Mouse (Mus musculus): ENCODE measurements at regions not wholly inside any gene's neighbourhood (a gene's known extent, or its start where the extent isn't known, plus 50 kb on each side); places are given as distances from the start of the nearest gene placed in this dataset.

GRCm38 (mm10) chr3:23127134-23127533 lies 1050.7 kb downstream of the Tbl1xr1 start:
- ATAC-seq (replicated peaks; ENCODE audit: insufficient number of reproducible peaks, low FRiP score, low TSS enrichment, low read depth) = no peak
- Histone ChIP-seq H3K4me2 (ENCODE audit: low read depth, low read length) (no peak overlapping the region), H3K9ac (replicated peaks; ENCODE audit: low read length) (no peak overlapping the region), H3K27me3 (ENCODE audit: control insufficient read depth, insufficient read depth, low read length) (no peaks in the 10 kb centered on the region), H3K4me3 (ENCODE audit: low read depth, low read length) (no peak overlapping the region), H3K4me1 (ENCODE audit: control insufficient read depth, insufficient read depth, low read length) (no peaks in the 10 kb centered on the region), H3K36me3 (replicated peaks; ENCODE audit: control insufficient read depth, insufficient read depth, low read depth, low read length) (no peaks in the 10 kb centered on the region), H3K9me3 (replicated peaks; ENCODE audit: control insufficient read depth, low read length) (no peaks in the 10 kb centered on the region), H3K27ac (replicated peaks; ENCODE audit: low read depth, low read length) (no peak overlapping the region)
- 98% methylated on average over 1 of the region's 1 CpGs for WGBS
- DNase-seq (ENCODE audit: low spot score) = no peak

- Histone ChIP-seq H3K27me3 (ENCODE audit: control insufficient read depth, insufficient read depth, low read length) (no peaks in the 10 kb centered on the region), H3K4me2 (ENCODE audit: low read depth, low read length) (no peak overlapping the region), H3K4me1 (ENCODE audit: control insufficient read depth, insufficient read depth, low read length) (no peaks in the 10 kb centered on the region), H3K4me3 (ENCODE audit: low read depth, low read length) (no peak overlapping the region), H3K27ac (replicated peaks; ENCODE audit: low read depth, low read length) (no peak overlapping the region), H3K36me3 (replicated peaks; ENCODE audit: control insufficient read depth, insufficient read depth, low read depth, low read length) (no peaks in the 10 kb centered on the region), H3K9ac (replicated peaks; ENCODE audit: low read length) (no peak overlapping the region), H3K9me3 (replicated peaks; ENCODE audit: control insufficient read depth, low read length) (no peaks in the 10 kb centered on the region)
- ATAC-seq (replicated peaks; ENCODE audit: insufficient number of reproducible peaks, low FRiP score, low TSS enrichment, low read depth) (no peak), DNase-seq (ENCODE audit: low spot score) (no peak)
- WGBS = 73% methylated on average over 1 of the region's 1 CpGs
These were observed 1059.1 kb downstream of the Tbl1xr1 start for GRCm38 (mm10) chr3:23135551-23135950.

GRCm38 (mm10) chr3:23138932-23139331 lies 1062.5 kb downstream of the Tbl1xr1 start:
- no peaks in the 10 kb centered on the region for H3K9me3 ChIP-seq (replicated peaks; ENCODE audit: control insufficient read depth, low read length)
- no peak for ATAC-seq (replicated peaks; ENCODE audit: insufficient number of reproducible peaks, low FRiP score, low TSS enrichment, low read depth)
- H3K4me1 ChIP-seq (ENCODE audit: control insufficient read depth, insufficient read depth, low read length) = no peaks in the 10 kb centered on the region
- no peak overlapping the region for H3K27ac ChIP-seq (replicated peaks; ENCODE audit: low read depth, low read length)
- no peak overlapping the region for H3K4me2 ChIP-seq (ENCODE audit: low read depth, low read length)
- DNase-seq (ENCODE audit: low spot score) = no peak
- H3K36me3 ChIP-seq (replicated peaks; ENCODE audit: control insufficient read depth, insufficient read depth, low read depth, low read length) = no peaks in the 10 kb centered on the region
- no peak overlapping the region for H3K4me3 ChIP-seq (ENCODE audit: low read depth, low read length)
- H3K9ac ChIP-seq (replicated peaks; ENCODE audit: low read length) = no peak overlapping the region
- no peaks in the 10 kb centered on the region for H3K27me3 ChIP-seq (ENCODE audit: control insufficient read depth, insufficient read depth, low read length)

- Histone ChIP-seq H3K4me2 (ENCODE audit: low read depth, low read length) (no peak overlapping the region), H3K9ac (replicated peaks; ENCODE audit: low read length) (no peak overlapping the region), H3K9me3 (replicated peaks; ENCODE audit: control insufficient read depth, low read length) (no peaks in the 10 kb centered on the region), H3K27ac (replicated peaks; ENCODE audit: low read depth, low read length) (no peak overlapping the region), H3K4me1 (ENCODE audit: control insufficient read depth, insufficient read depth, low read length) (no peaks in the 10 kb centered on the region), H3K36me3 (replicated peaks; ENCODE audit: control insufficient read depth, insufficient read depth, low read depth, low read length) (no peaks in the 10 kb centered on the region), H3K27me3 (ENCODE audit: control insufficient read depth, insufficient read depth, low read length) (no peaks in the 10 kb centered on the region), H3K4me3 (ENCODE audit: low read depth, low read length) (no peak overlapping the region)
- DNase-seq (ENCODE audit: low spot score) (no peak), ATAC-seq (replicated peaks; ENCODE audit: insufficient number of reproducible peaks, low FRiP score, low TSS enrichment, low read depth) (no peak)
- WGBS = 85% methylated on average over 3 of the region's 3 CpGs
These were observed 1088.5 kb downstream of the Tbl1xr1 start for GRCm38 (mm10) chr3:23164828-23165450.

- ATAC-seq (replicated peaks; ENCODE audit: insufficient number of reproducible peaks, low FRiP score, low TSS enrichment, low read depth) (no peak), DNase-seq (ENCODE audit: low spot score) (no peak)
- Histone ChIP-seq H3K4me1 (ENCODE audit: control insufficient read depth, insufficient read depth, low read length) (no peaks in the 10 kb centered on the region), H3K27ac (replicated peaks; ENCODE audit: low read depth, low read length) (no peak overlapping the region), H3K9me3 (replicated peaks; ENCODE audit: control insufficient read depth, low read length) (no peaks in the 10 kb centered on the region), H3K36me3 (replicated peaks; ENCODE audit: control insufficient read depth, insufficient read depth, low read depth, low read length) (no peaks in the 10 kb centered on the region), H3K4me3 (ENCODE audit: low read depth, low read length) (no peak overlapping the region), H3K9ac (replicated peaks; ENCODE audit: low read length) (no peak overlapping the region), H3K4me2 (ENCODE audit: low read depth, low read length) (no peak overlapping the region), H3K27me3 (ENCODE audit: control insufficient read depth, insufficient read depth, low read length) (no peaks in the 10 kb centered on the region)
- WGBS = 91% methylated on average over 8 of the region's 8 CpGs
These were observed 1106.9 kb downstream of the Tbl1xr1 start for GRCm38 (mm10) chr3:23183393-23183792.

- no peak overlapping the region for H3K9ac ChIP-seq (replicated peaks; ENCODE audit: low read length)
- H3K4me3 ChIP-seq (ENCODE audit: low read depth, low read length) = no peak overlapping the region
- H3K9me3 ChIP-seq (replicated peaks; ENCODE audit: control insufficient read depth, low read length) = no peaks in the 10 kb centered on the region
- H3K27me3 ChIP-seq (ENCODE audit: control insufficient read depth, insufficient read depth, low read length) = no peaks in the 10 kb centered on the region
- ATAC-seq (replicated peaks; ENCODE audit: insufficient number of reproducible peaks, low FRiP score, low TSS enrichment, low read depth) (no peak), DNase-seq (ENCODE audit: low spot score) (no peak)
- WGBS = 85% methylated on average over 4 of the region's 4 CpGs
- no peak overlapping the region for H3K27ac ChIP-seq (replicated peaks; ENCODE audit: low read depth, low read length)
- H3K36me3 ChIP-seq (replicated peaks; ENCODE audit: control insufficient read depth, insufficient read depth, low read depth, low read length) = no peaks in the 10 kb centered on the region
- no peak overlapping the region for H3K4me2 ChIP-seq (ENCODE audit: low read depth, low read length)
- no peaks in the 10 kb centered on the region for H3K4me1 ChIP-seq (ENCODE audit: control insufficient read depth, insufficient read depth, low read length)
These were observed 1112.0 kb downstream of the Tbl1xr1 start for GRCm38 (mm10) chr3:23188479-23188878.

GRCm38 (mm10) chr3:23200056-23200455 lies 1123.6 kb downstream of the Tbl1xr1 start:
- H3K36me3 ChIP-seq (replicated peaks; ENCODE audit: control insufficient read depth, insufficient read depth, low read depth, low read length) = no peaks in the 10 kb centered on the region
- H3K4me1 ChIP-seq (ENCODE audit: control insufficient read depth, insufficient read depth, low read length) = no peaks in the 10 kb centered on the region
- H3K4me2 ChIP-seq (ENCODE audit: low read depth, low read length) = no peak overlapping the region
- no peak overlapping the region for H3K4me3 ChIP-seq (ENCODE audit: low read depth, low read length)
- ATAC-seq (replicated peaks; ENCODE audit: insufficient number of reproducible peaks, low FRiP score, low TSS enrichment, low read depth) = no peak
- no peak overlapping the region for H3K9ac ChIP-seq (replicated peaks; ENCODE audit: low read length)
- no peaks in the 10 kb centered on the region for H3K9me3 ChIP-seq (replicated peaks; ENCODE audit: control insufficient read depth, low read length)
- 77% methylated on average over 1 of the region's 1 CpGs for WGBS
- no peaks in the 10 kb centered on the region for H3K27me3 ChIP-seq (ENCODE audit: control insufficient read depth, insufficient read depth, low read length)
- DNase-seq (ENCODE audit: low spot score) = no peak
- no peak overlapping the region for H3K27ac ChIP-seq (replicated peaks; ENCODE audit: low read depth, low read length)

- Histone ChIP-seq H3K27me3 (ENCODE audit: control insufficient read depth, insufficient read depth, low read length) (no peaks in the 10 kb centered on the region), H3K9me3 (replicated peaks; ENCODE audit: control insufficient read depth, low read length) (no peaks in the 10 kb centered on the region), H3K9ac (replicated peaks; ENCODE audit: low read length) (no peak overlapping the region), H3K27ac (replicated peaks; ENCODE audit: low read depth, low read length) (no peak overlapping the region), H3K4me3 (ENCODE audit: low read depth, low read length) (no peak overlapping the region), H3K4me1 (ENCODE audit: control insufficient read depth, insufficient read depth, low read length) (no peaks in the 10 kb centered on the region), H3K4me2 (ENCODE audit: low read depth, low read length) (no peak overlapping the region), H3K36me3 (replicated peaks; ENCODE audit: control insufficient read depth, insufficient read depth, low read depth, low read length) (no peaks in the 10 kb centered on the region)
- WGBS = 100% methylated on average over 1 of the region's 1 CpGs
- ATAC-seq (replicated peaks; ENCODE audit: insufficient number of reproducible peaks, low FRiP score, low TSS enrichment, low read depth) (no peak), DNase-seq (ENCODE audit: low spot score) (no peak)
These were observed 1138.0 kb downstream of the Tbl1xr1 start for GRCm38 (mm10) chr3:23214427-23214826.
